Mouse (Mus musculus) kidney, postnatal 0 days (tissue): ENCODE measurements around the gene Fezf1. TPM values are rescaled to one million over a fixed set of nuclear protein-coding genes. Genes with fewer than 3 reads are reported as not detected.

ENCODE experiments used
- ATAC-seq: fragments of 200-750 bp; cut with Nextera tagmentation; replicated peaks from 2 replicates; pipeline ENCODE4 v1.8.0; 2017; ENCODE audit warnings: low read depth, moderate number of reproducible peaks, moderate TSS enrichment, moderate library complexity; ENCODE audit not compliant: low FRiP score
- DNase-seq: peaks from one replicate; pipeline ENCODE4 v3.0.0-alpha.2; 2016; ENCODE audit warnings: low spot score
- H3K27ac ChIP-seq: fragments of 300-500 bp; sonication (generic); 2 replicates; pipeline ENCODE4 v1.5.1; 2014; ENCODE audit warnings: mild to moderate bottlenecking
- H3K27me3 ChIP-seq: fragments of 300-500 bp; sonication (generic); 2 replicates; pipeline ENCODE4 v1.6.1; 2014; ENCODE audit warnings: low read length, mixed read lengths; ENCODE audit not compliant: insufficient read depth
- H3K36me3 ChIP-seq: fragments of 300-500 bp; sonication (generic); 2 replicates; pipeline ENCODE4 v1.6.1; 2014; ENCODE audit warnings: low read length, mixed read lengths; ENCODE audit not compliant: insufficient read depth
- H3K4me1 ChIP-seq: fragments of 300-500 bp; sonication (generic); replicated peaks from 2 replicates; pipeline ENCODE4 v1.6.1; 2014; ENCODE audit warnings: antibody characterized with exemption, low read length, mixed read lengths; ENCODE audit not compliant: insufficient read depth
- H3K4me2 ChIP-seq: fragments of 300-500 bp; sonication (generic); 2 replicates; pipeline ENCODE4 v1.6.1; 2014; ENCODE audit warnings: mild to moderate bottlenecking, low read length, moderate library complexity, mixed read lengths
- H3K4me3 ChIP-seq: fragments of 300-500 bp; sonication (generic); replicated peaks from 2 replicates; pipeline ENCODE4 v1.5.1; 2014; ENCODE audit warnings: low read depth, low read length
- H3K9ac ChIP-seq: fragments of 300-500 bp; sonication (generic); 2 replicates; pipeline ENCODE4 v1.6.1; 2014; ENCODE audit warnings: low read depth, low read length
- H3K9me3 ChIP-seq: fragments of 300-500 bp; sonication (generic); replicated peaks from 2 replicates; pipeline ENCODE4 v1.6.1; 2016; ENCODE audit warnings: low read length, inconsistent platforms, mixed read lengths
- CTCF ChIP-seq: IDR thresholded peaks from 2 replicates; pipeline ENCODE4 v1.5.1; 2016; ENCODE audit warnings: antibody characterized with exemption, low read depth, mild to moderate bottlenecking, moderate library complexity
- WGBS: fragments of 180-500 bp; shearing (Covaris S2); extraction: QIAGEN DNeasy Blood & Tissue Kit; methylation state at CpG from one replicate; pipeline ENCODE4 v1.1.7; 2014; 5-methylcytosine and 5-hydroxymethylcytosine counted together
- polyA plus RNA-seq: library from polyadenylated mRNA; unstranded; fragments of >200 nt; fragmentation: Nextera tagmentation; extraction: Ambion mirVana; gene quantifications from 2 replicates; pipeline ENCODE4 v1.2.1, GENCODE M21; 2015

The Fezf1 gene
- polyA plus RNA-seq, 1 experiment from 2014 or later: not detected

GRCm38 (mm10) chr6:23249053-23249401, 865 bp upstream of the Fezf1 start:
- TF ChIP-seq CTCF: no peak
- peaks cover 13% of the 10 kb centered on the region; the same call in 1 of the 2 replicates for H3K4me1 ChIP-seq
- no peaks in the 10 kb centered on the region for H3K36me3 ChIP-seq
- no peak overlapping the region for H3K9ac ChIP-seq
- H3K4me2 ChIP-seq: peak overlapping the region; percentile 58
- H3K4me3 ChIP-seq: peak overlapping the region; percentile 24; the same call in 1 of the 2 replicates
- H3K27me3 ChIP-seq: peaks cover 89% of the 10 kb centered on the region
- no peak overlapping the region for H3K27ac ChIP-seq
- DNase-seq: no peak
- ATAC-seq: no peak
- H3K9me3 ChIP-seq: no peaks in the 10 kb centered on the region
- 1% methylated on average over 24 of the region's 24 CpGs for WGBS

- DNase-seq: no peak
Observed at GRCm38 (mm10) chr6:23247512-23248312, 450 bp downstream of the Fezf1 start.

GRCm38 (mm10) chr6:23246790-23247511, 1.2 kb downstream of the Fezf1 start:
- no peak overlapping the region for H3K27ac ChIP-seq
- DNase-seq (no peak), ATAC-seq (no peak)
- no peak for TF ChIP-seq CTCF
- WGBS: under 1% methylated on average over 23 of the region's 23 CpGs
- no peaks in the 10 kb centered on the region for H3K9me3 ChIP-seq
- peaks cover 85% of the 10 kb centered on the region for H3K27me3 ChIP-seq
- H3K4me1 ChIP-seq: peaks cover 9% of the 10 kb centered on the region; the same call in 1 of the 2 replicates
- H3K4me3 ChIP-seq: no peak overlapping the region; the same call in 1 of the 2 replicates
- H3K36me3 ChIP-seq: no peaks in the 10 kb centered on the region
- no peak overlapping the region for H3K9ac ChIP-seq
- no peak overlapping the region; the same call in 1 of the 2 replicates for H3K4me2 ChIP-seq

More at GRCm38 (mm10) chr6:23247512-23248312, 450 bp downstream of the Fezf1 start:
- Histone ChIP-seq H3K9ac (no peak overlapping the region), H3K27ac (no peak overlapping the region), H3K9me3 (no peaks in the 10 kb centered on the region), H3K4me2 (no peak overlapping the region; the same call in 1 of the 2 replicates), H3K4me1 (peaks cover 9% of the 10 kb centered on the region; the same call in 1 of the 2 replicates), H3K36me3 (no peaks in the 10 kb centered on the region), H3K27me3 (peaks cover 88% of the 10 kb centered on the region), H3K4me3 (no peak overlapping the region; the same call in 1 of the 2 replicates)
- TF ChIP-seq CTCF: no peak
- no peak for ATAC-seq
- 1% methylated on average over 61 of the region's 61 CpGs for WGBS

DNA sequence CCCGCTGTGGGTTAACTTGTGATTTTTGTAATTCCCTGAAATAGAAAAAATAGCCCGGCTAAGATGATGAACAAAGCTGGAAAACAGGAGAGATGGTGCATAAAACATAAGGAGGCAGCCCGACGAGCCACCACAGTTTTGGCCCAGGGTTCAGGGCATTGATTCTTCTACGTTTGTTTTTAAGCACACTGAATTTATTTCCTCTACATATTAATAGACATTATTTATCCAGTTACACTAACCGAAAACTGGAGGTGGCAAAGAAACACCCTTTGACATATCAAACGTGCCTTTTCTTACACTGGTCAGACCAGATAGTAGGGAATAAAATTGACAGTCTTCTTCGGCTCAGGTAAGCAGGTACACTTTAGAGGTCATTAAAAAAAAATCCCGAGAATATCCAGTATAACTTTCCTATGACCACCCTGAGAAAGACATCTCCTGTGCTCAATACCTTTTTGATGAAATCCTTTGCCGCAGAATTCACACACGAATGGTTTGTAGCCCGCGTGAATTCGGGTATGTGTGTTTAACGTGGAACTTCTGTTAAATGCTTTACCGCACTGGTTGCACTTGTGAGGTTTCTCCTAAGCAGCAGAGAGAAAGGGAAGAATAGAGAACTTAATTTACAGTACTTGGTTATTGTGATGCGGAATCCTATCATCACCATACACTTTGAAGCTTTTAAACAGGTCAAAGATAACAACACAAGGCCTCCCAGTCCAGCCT, 1.9 kb downstream of the Fezf1 start:
- peaks cover 9% of the 10 kb centered on the region; the same call in 1 of the 2 replicates for H3K4me1 ChIP-seq
- H3K27ac ChIP-seq: no peak overlapping the region
- no peak overlapping the region for H3K9ac ChIP-seq
- H3K9me3 ChIP-seq: no peaks in the 10 kb centered on the region
- peaks cover 86% of the 10 kb centered on the region for H3K27me3 ChIP-seq
- TF ChIP-seq CTCF: no peak
- H3K4me3 ChIP-seq: no peak overlapping the region
- no peak for ATAC-seq
- DNase-seq: no peak
- WGBS: 2% methylated on average over 17 of the region's 17 CpGs
- no peak overlapping the region for H3K4me2 ChIP-seq
- H3K36me3 ChIP-seq: no peaks in the 10 kb centered on the region

- 1% methylated on average over 23 of the region's 23 CpGs for WGBS
- no peak for ATAC-seq
Observed at GRCm38 (mm10) chr6:23245545-23246011, 2.6 kb downstream of the Fezf1 start.

GRCm38 (mm10) chr6:23245121-23245520, 3.0 kb downstream of the Fezf1 start:
- DNase-seq (no peak), ATAC-seq (no peak)
- H3K27ac ChIP-seq: no peak overlapping the region
- H3K4me1 ChIP-seq: peaks cover 9% of the 10 kb centered on the region; the same call in 1 of the 2 replicates
- 14% methylated on average over 9 of the region's 9 CpGs for WGBS
- H3K4me3 ChIP-seq: no peak overlapping the region
- H3K27me3 ChIP-seq: peaks cover 86% of the 10 kb centered on the region
- H3K4me2 ChIP-seq: no peak overlapping the region
- H3K9ac ChIP-seq: no peak overlapping the region
- no peaks in the 10 kb centered on the region for H3K36me3 ChIP-seq
- no peak for TF ChIP-seq CTCF
- H3K9me3 ChIP-seq: no peaks in the 10 kb centered on the region

More at GRCm38 (mm10) chr6:23245545-23246011, 2.6 kb downstream of the Fezf1 start:
- Histone ChIP-seq H3K9ac (no peak overlapping the region), H3K4me2 (no peak overlapping the region), H3K4me3 (no peak overlapping the region), H3K27me3 (peaks cover 88% of the 10 kb centered on the region), H3K36me3 (no peaks in the 10 kb centered on the region), H3K9me3 (no peaks in the 10 kb centered on the region), H3K27ac (no peak overlapping the region), H3K4me1 (peaks cover 9% of the 10 kb centered on the region; the same call in 1 of the 2 replicates)
- TF ChIP-seq CTCF: no peak
- DNase-seq: no peak
